Mouse (Mus musculus) cerebellum, postnatal 4 days (tissue): ENCODE results near the gene Rtkn2.
A peak's percentile ranks its signal among the peaks of the same experiment; 100 is the strongest.

Experiments used
- DNase-seq, 2 experiments: peaks; one replicate each; pipeline ENCODE4 v3.0.0; 2022; ENCODE audit warnings: low spot score in 2 of 2, mixed read lengths in 1 of 2

The Rtkn2 gene

GRCm38 (mm10) chr10:67996171-67996570 lies 16.8 kb downstream of the Rtkn2 start:
- peak in 1 of 2 experiments; percentile 24 for DNase-seq

- peak; percentile 67 to 86 for DNase-seq
Measured at GRCm38 (mm10) chr10:67998116-67998635, 18.8 kb downstream of the Rtkn2 start.

- DNase-seq: no peak
Measured at GRCm38 (mm10) chr10:67999170-67999569, 19.8 kb downstream of the Rtkn2 start.

DNA sequence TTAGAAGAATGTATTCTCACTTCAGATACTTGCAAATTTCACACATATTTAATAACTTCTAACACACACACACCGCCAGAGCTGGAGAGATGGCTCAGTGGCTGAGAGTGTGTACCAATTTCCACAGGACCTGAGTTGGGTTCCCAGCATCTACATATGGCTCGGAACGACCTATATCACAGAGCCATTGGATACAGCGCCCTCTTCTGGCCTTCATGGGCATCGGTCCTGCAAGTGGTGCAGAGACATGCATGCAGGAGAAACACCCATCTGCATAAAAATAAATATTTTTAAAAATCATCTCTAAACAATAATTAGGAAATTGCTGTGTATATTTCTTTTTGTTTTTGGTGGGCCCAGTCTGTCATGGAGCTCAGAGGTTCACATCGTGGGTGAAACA lies 22.1 kb downstream of the Rtkn2 start:
- no peak for DNase-seq

- no peak for DNase-seq
Measured at GRCm38 (mm10) chr10:68003651-68004422, 24.5 kb downstream of the Rtkn2 start.

DNA sequence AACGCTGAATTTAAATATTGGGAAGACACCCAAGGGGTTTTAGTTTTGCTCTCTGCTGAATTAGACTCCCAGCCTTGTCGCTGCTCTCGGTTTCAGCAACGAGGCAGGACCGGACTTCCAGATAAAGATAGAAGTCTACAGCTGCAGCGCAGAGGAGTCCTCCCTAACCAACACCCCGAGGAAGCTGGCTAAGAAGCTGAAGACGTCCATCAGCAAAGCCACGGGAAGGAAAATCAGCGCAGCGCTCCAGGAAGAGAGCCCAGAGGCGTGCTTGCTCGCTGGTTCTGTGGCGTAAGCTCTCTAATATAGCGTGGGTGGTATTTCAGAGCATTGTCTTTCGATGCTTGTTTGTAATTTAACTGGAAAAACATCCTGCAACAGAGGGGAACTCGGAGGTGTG lies 26.0 kb downstream of the Rtkn2 start:
- DNase-seq: no peak

GRCm38 (mm10) chr10:68006491-68006890 lies 27.1 kb downstream of the Rtkn2 start:
- DNase-seq: no peak

GRCm38 (mm10) chr10:68007103-68007502 lies 27.7 kb downstream of the Rtkn2 start:
- peak in 1 of 2 experiments; percentile 21 for DNase-seq

DNA sequence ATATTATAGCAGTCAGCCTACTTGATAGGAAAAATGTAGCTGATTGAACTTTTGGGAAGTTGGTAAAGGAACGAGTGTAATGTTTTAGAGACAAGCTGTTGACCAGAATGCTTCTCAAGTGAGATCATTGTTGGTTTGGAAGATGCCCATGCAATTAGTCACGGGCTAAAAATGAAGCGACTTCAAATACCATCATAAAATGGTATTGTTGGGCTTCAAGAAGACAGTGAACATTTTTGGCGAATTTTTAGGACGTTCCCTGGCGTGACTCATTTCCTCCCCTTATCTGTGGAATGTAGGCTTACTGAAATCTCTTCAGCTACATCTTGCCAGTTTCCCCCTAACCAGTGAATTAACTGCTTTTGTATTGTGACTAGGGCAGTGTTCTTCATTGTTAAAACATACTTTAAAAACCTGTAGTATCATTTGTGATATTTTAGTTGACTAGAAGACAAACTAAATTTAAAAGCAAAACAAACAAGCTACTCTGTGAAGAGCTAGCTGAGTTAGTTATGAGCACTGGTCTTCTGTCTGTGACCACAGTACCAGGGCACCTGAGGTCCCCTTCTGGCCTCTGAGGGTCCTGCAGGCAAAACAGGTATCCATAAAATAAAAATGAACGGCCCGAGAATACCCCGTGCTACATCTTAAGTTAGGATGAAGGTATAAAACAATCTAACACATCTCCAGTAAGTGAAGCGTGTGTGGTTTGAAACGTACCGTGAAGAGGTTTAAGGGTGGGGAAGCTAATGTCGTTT lies 29.0 kb downstream of the Rtkn2 start:
- no peak for DNase-seq

DNA sequence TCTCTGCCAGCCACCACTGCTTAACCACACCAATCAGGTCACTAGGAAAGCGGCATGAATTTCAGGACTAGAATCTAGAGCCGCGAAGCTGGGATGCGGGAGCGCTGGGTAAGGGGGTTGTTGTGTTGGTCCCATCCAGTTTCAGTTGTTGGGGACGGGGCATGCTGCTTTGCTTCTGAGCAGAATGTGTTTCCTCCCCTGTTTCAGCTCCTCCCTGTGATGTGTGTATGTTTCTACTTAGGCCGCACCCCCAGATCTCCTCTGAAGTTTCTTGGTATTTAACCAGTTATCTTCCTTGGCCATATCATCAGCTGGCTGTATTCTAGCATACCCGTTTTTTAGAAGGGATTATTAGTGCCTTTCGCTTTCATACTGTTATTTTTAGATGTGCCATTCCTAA lies 29.9 kb downstream of the Rtkn2 start:
- no peak for DNase-seq

- DNase-seq: no peak
Measured at GRCm38 (mm10) chr10:68009867-68010266, 30.5 kb downstream of the Rtkn2 start.

GRCm38 (mm10) chr10:68013137-68013536 lies 33.8 kb downstream of the Rtkn2 start:
- DNase-seq: no peak

DNA sequence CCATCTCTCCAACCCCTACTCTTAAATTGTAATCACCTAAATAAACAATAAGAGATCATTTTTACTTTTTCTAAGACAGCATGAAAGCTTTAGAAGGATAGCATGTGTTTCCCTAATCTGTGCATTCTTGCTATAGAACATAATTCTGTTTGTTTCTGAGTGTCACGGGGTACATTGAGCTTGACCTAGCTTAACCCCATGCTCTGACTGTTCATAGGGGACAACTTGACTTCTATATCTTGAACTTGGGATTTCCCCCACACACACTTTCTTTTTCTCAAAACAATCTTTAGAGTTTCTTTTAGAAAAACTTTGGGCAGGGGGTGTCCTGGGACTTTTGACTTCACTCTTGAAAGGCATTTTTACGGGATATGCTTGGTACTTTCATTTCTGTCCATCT lies 41.4 kb downstream of the Rtkn2 start:
- DNase-seq: no peak

DNA sequence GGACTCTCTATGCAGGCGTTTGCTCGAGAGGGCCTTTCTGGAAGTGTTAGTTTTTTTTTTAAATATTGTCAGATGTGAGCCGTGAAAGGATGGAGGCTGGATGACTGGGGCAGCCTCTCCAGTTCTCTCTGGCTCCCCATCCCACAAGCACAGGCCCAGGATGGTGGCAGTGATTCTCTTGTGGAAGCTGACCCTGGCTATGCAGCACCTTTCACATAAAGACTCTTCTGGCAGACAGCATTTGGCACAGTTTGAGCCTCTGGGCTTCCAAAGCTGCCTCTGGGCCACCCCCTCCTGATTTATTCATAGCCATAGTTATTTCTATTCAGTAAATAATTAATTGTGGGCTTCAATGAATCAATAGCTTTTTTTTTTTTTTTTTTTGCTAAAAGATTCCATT lies 46.3 kb downstream of the Rtkn2 start:
- DNase-seq: no peak

DNA sequence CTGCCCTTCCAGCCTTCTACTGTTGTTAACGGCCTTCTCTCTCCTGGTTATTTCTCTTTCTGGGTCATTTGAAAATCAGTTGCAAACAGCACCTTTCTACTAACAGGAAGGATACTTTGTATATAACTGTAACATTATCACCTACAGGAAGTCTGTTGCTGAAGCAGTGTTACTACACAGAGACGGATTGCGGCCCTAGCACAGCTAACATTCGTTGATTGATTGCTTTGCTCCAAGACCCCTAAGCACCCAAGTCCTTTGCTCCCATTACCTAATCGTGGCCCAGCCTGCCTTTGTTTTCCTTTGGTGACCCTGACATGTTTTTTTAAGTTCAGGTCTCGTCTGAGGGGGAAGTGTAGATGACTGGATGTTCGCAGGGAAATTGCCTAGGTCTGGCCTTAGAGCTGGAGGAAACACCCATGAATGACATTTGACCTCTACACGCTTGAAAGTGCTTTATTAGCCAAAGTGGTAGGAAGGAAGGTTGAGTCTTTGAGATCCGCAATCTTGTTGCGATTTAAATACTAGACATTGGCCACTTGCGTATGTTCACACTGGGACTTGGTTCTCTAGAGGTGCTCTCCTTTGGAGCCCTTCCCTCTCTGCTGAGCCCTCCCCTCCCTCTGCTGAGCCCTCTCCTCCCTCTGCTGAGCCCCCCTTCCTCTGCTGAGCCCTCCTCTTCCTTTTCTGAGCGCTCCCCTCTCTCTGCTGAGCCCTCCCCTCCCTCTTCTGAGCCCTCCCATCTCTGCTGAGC lies 49.1 kb downstream of the Rtkn2 start:
- DNase-seq: no peak

- DNase-seq: no peak
Measured at GRCm38 (mm10) chr10:68029081-68029626, 49.8 kb downstream of the Rtkn2 start.

- no peak for DNase-seq
Measured at GRCm38 (mm10) chr10:68030027-68030426, 50.7 kb downstream of the Rtkn2 start.

GRCm38 (mm10) chr10:68035707-68036367 lies 56.5 kb downstream of the Rtkn2 start:
- DNase-seq: no peak

GRCm38 (mm10) chr10:68036368-68036980 lies 57.1 kb downstream of the Rtkn2 start:
- DNase-seq: no peak

GRCm38 (mm10) chr10:68038997-68039624 lies 59.7 kb downstream of the Rtkn2 start:
- no peak for DNase-seq
